Mouse (Mus musculus): ENCODE measurements at regions not wholly inside any gene's neighbourhood (a gene's known extent, or its start where the extent isn't known, plus 50 kb on each side); places are given as distances from the start of the nearest gene placed in this dataset.

- in situ Hi-C loops (cut with MboI; ENCODE audit: low pct_ligation_motif_present, low pct_unique_long_range_greater_than_20kb, low sequenced_read_pairs) = no loop called here
- Histone ChIP-seq H3K9ac (ENCODE audit: insufficient read depth, low read depth) (no peak overlapping the region), H3K27ac (ENCODE audit: insufficient read depth, low read depth) (no peak overlapping the region), H3K4me1 (ENCODE audit: control insufficient read depth in 1 of 2, insufficient read depth in 2 of 2) (no peaks in the 10 kb centered on the region), H3K27me3 (replicated peaks) (no peaks in the 10 kb centered on the region), H3K9me3 (replicated peaks; ENCODE audit: low read length) (peaks cover 55% of the 10 kb centered on the region), H3K4me3 (replicated peaks in 1 of 3; ENCODE audit: low read depth in 2 of 3, low read length in 2 of 3, poor library complexity in 1 of 3) (no peak overlapping the region), H3K36me3 (replicated peaks in 1 of 2; ENCODE audit: control insufficient read depth in 1 of 2, insufficient read depth in 1 of 2, low read length in 1 of 2) (no peaks in the 10 kb centered on the region), H3K4me2 (ENCODE audit: insufficient read depth, low read depth, poor library complexity, severe bottlenecking) (no peak overlapping the region), H3K79me2 (replicated peaks; ENCODE audit: control insufficient read depth, extremely low read depth, insufficient read depth, poor library complexity, severe bottlenecking) (no peaks in the 10 kb centered on the region)
- DNase-seq (ENCODE audit: extremely low read depth) = no peak
- dilution Hi-C loops (cut with MboI; ENCODE audit: extremely low pct_ligation_motif_present, extremely low pct_unique_long_range_greater_than_20kb, low sequenced_read_pairs) = no loop called here
- TF ChIP-seq ETS1 (conservative IDR thresholded peaks at IDR 0.05; ENCODE audit: low read depth, low read length) (no peak), HCFC1 (IDR thresholded peaks at IDR 0.05; ENCODE audit: low read depth, low read length) (no peak), CHD2 (IDR thresholded peaks at IDR 0.05; ENCODE audit: low read length) (no peak), BHLHE40 (IDR thresholded peaks at IDR 0.05; ENCODE audit: low read depth, low read length) (no peak), ZMIZ1 (IDR thresholded peaks at IDR 0.05; ENCODE audit: low read depth, low read length) (no peak), UBTF (IDR thresholded peaks at IDR 0.05; ENCODE audit: low read depth, low read length) (no peak), SIN3A (IDR thresholded peaks at IDR 0.05; ENCODE audit: low read length) (no peak), JUND (conservative IDR thresholded peaks at IDR 0.05; ENCODE audit: low read depth, low read length) (no peak), TCF12 (IDR thresholded peaks at IDR 0.05; ENCODE audit: low read depth, low read length) (no peak)
These were observed 383.0 kb downstream of the Rnf144b start for GRCm38 (mm10) chr13:47505380-47505955.

DNA sequence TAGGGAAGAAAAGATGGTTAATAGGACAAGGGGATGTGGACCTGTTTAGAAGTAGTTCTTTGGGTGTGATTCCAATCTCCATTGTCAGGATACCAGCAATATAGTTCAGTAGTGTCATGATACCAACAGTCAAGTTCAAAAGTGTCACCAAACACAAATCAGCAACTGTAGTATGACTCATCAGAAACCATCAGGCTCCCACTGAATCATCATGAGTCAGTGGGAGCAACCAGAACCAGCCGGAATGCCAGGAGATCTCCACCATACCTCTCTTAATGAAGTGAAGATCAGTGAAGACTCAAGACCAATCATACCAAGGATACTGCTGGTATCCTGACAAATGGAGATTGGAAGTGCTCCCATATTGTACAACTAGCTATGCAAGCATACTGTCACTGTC, 410.5 kb downstream of the Rnf144b start:
- H3K4me3 ChIP-seq (replicated peaks in 1 of 3; ENCODE audit: low read depth in 2 of 3, low read length in 2 of 3, poor library complexity in 1 of 3) = no peak overlapping the region
- no peaks in the 10 kb centered on the region for H3K4me1 ChIP-seq (ENCODE audit: control insufficient read depth in 1 of 2, insufficient read depth in 2 of 2)
- DNase-seq (ENCODE audit: extremely low read depth) = no peak
- peaks cover 26% of the 10 kb centered on the region for H3K9me3 ChIP-seq (replicated peaks; ENCODE audit: low read length)
- in situ Hi-C loops (cut with MboI; ENCODE audit: low pct_ligation_motif_present, low pct_unique_long_range_greater_than_20kb, low sequenced_read_pairs) = no loop called here
- H3K27me3 ChIP-seq (replicated peaks) = no peaks in the 10 kb centered on the region
- TF ChIP-seq TBP (conservative IDR thresholded peaks at IDR 0.05; ENCODE audit: low read depth, low read length) = no peak
- no peak for TF ChIP-seq MAZ (IDR thresholded peaks at IDR 0.05; ENCODE audit: low read depth, low read length)
- no peak for TF ChIP-seq SIN3A (IDR thresholded peaks at IDR 0.05; ENCODE audit: low read length)
- TF ChIP-seq BHLHE40 (IDR thresholded peaks at IDR 0.05; ENCODE audit: low read depth, low read length) = no peak
- TF ChIP-seq ZKSCAN1 (IDR thresholded peaks at IDR 0.05; ENCODE audit: borderline replicate concordance, low read depth, low read length) = no peak
- no peak for TF ChIP-seq SMC3 (IDR thresholded peaks at IDR 0.05; ENCODE audit: low read depth, low read length)
- TF ChIP-seq ZC3H11A (IDR thresholded peaks at IDR 0.05; ENCODE audit: low read depth, low read length) = no peak
- H3K4me2 ChIP-seq (ENCODE audit: insufficient read depth, low read depth, poor library complexity, severe bottlenecking) = no peak overlapping the region
- no peaks in the 10 kb centered on the region for H3K36me3 ChIP-seq (replicated peaks in 1 of 2; ENCODE audit: control insufficient read depth in 1 of 2, insufficient read depth in 1 of 2, low read length in 1 of 2)
- no peaks in the 10 kb centered on the region for H3K79me2 ChIP-seq (replicated peaks; ENCODE audit: control insufficient read depth, extremely low read depth, insufficient read depth, poor library complexity, severe bottlenecking)
- dilution Hi-C loops (cut with MboI; ENCODE audit: extremely low pct_ligation_motif_present, extremely low pct_unique_long_range_greater_than_20kb, low sequenced_read_pairs) = no loop called here
- no peak overlapping the region for H3K9ac ChIP-seq (ENCODE audit: insufficient read depth, low read depth)
- H3K27ac ChIP-seq (ENCODE audit: insufficient read depth, low read depth) = no peak overlapping the region
